Mouse (Mus musculus): ENCODE data around the gene Fam222a.

The Fam222a gene

DNA sequence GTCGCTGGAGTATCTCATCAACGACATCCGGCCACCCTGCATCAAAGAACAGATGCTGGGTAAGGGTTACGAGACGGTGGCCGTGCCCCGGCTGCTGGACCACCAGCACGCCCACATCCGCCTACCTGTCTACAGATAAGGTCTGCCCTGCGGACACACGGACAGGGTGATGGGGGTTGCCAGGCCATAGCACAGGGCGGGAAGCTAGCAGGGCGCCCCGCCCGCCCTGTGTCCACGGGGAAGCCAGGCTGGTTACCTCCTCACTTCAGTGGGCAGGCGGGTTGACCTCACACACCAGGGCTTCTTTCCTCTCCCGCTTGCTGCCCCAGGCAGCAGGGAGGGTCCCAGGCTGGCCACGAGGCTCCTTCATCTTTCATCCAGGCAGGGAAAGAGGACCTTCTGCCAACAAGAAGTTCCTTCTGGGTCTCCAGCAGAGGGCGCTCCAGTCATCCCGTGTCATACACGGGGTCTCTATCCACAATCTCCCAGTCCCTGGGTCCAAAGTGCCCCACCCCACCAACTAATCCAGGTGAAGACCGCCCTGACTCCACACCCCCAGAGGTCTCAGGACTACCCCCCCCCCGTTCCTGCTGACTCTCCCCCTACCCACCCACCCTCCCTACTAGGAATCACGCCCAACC lies 44.3 kb downstream of the Fam222a start:
- DNase-seq (ENCODE audit: low spot score): no peak

GRCm38 (mm10) chr5:114614863-114615262 lies 47.0 kb downstream of the Fam222a start:
- DNase-seq (ENCODE audit: low spot score): no peak

DNA sequence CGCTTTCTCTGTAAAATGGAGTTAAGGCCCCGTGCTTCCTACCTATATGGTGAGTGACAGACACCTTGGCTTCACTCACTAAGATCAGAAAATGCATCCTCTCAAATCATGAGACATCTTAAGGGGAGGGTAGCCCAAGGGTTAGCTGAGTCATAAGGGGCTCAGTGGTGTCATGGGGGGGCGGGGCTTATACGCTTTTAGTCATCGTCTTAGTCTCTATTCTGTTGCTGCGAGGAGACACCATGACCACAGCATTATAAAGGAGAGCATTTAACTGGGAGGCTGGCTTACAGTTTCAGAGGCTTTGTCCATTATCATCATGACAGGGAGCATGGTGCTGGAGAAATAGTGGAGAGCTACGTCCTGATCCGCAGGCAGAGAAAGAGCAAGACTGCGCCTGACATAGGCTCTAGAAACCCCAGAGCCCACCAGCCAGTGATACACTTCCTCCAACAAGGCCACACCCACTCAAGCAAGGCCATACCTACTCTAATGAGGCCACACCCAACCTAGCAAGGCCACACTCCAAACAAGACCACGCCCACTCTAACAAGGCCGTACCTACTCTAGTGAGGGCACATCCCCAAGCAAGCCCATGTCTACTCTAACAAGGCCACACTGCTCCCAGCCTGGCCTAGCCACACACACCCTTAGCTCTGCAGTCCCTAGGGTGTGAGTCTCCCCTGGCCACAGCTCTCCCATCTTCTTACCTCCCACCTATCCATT lies 48.7 kb downstream of the Fam222a start:
- no peak for DNase-seq (ENCODE audit: low spot score)

- no peak for DNase-seq (ENCODE audit: low spot score)
These were observed 50.0 kb downstream of the Fam222a start for GRCm38 (mm10) chr5:114617809-114618208.

- DNase-seq (ENCODE audit: low spot score): no peak
These were observed 51.0 kb downstream of the Fam222a start for GRCm38 (mm10) chr5:114618851-114619250.

DNA sequence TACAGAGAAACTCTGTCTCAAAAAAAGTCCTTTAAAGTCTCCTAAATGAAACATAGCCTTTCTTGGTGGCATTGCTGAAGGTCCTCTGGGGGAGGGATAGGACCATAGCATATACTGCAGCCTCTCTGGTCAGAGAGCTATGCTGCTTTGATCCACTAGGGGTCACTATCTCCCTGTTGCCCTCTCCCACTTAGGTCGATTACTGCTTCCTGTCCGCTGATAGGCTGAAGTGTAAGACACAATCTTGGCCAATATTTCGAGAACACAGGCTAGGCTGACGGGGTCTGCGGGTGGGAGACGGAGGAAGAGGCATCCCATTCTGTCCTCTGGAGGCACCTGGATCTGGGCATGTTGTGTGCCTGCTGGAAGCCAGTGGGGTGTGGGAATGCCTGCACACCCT lies 52.5 kb downstream of the Fam222a start:
- no peak for DNase-seq (ENCODE audit: low spot score)

GRCm38 (mm10) chr5:114625590-114625989 lies 57.8 kb downstream of the Fam222a start:
- DNase-seq (ENCODE audit: low spot score): no peak

DNA sequence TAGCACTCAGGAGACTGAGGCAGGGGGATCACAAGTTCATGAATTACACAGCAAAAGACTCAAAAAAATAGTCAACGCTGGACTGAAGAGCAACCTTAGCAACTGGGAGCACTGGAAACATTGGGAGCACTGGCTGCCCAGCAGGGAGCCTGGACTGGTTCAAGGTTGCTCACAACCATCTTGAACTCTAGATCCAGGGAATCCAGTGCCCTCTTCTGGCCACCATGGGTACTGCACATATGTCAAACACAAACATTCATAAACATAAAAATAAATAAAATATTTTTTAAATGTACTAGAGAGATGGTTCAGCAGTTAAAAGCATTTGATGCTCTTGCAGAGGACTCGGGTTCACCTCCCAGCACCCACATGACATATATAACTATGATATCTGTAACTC lies 63.5 kb downstream of the Fam222a start:
- no peak for DNase-seq (ENCODE audit: low spot score)

DNA sequence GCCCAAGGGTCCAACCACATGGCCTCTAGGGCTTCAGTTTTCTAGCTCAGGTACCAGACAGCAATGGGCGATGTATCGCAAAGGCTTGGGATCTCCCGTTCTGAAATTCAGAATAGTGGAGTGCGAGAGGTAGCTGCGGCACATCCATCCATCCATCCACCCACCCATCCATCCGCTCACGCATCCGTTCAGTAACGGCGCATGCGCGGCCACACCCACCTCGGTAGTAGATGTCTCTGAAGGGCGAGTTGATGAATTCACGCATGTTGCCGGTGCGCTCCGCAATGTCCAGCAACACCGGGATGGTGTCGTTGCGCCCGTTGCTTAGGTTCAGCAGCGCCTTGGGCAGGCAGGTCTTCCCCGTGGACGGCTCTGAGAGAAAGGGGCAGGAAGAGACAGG lies 68.3 kb downstream of the Fam222a start:
- DNase-seq (ENCODE audit: low spot score): no peak

DNA sequence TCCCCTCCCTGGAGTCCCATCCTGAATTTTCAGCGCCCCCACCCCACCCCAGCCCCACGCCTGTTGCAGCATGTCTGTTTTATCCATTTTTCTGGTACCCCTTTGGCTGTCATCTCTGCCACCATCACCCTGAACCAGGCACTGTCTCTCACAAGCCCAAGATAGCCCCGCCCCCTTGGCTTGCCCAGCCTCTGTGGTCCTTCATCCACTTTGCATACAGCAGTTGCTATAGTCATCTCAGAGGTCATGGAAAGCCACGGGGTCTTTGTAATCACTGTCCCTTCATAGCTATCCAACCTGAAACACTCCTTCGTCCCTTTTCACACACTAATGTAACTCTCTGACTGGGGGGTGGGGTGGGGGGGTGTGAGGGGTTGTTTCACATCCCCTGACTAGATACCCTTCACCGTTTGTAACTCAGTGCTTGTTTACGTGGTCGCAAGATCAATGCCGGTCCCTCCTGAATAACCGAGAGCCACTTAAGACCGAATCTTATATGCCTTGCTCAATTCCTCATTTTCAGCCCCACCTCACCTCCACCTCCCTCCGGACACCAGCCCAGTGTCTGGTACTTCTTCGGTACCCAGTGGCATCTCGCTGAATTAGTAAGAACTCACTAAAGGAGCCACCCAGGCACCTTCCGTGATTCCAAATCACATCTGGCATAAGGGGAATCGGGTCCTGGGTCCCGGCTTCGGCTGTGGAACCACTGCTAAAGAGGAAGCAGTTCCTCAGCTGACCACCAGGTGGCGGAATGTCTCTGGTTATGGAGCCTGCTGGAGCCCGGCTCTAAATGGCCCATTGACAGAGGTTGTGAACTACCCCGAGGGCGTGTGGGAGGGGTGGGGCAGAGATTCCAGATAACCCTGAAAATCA lies 71.2 kb downstream of the Fam222a start:
- peak; percentile 64 for DNase-seq (ENCODE audit: low spot score)

DNA sequence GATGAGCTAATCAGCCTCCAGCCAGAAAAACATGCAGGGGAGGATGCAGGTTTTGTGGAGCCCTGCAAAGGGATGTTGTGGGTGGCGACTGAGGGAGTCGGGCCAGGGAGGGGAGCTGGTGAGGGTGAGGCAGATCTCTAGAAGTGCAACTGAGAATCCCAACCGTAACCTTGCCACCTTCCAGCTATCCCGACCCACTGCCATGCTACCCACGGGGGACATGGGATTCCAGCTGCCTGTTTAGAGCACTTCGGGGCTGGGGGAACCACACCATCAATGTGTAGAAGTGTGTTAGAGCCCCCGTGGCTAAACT lies 71.8 kb downstream of the Fam222a start:
- no peak for DNase-seq (ENCODE audit: low spot score)

- no peak for DNase-seq (ENCODE audit: low spot score)
These were observed 73.0 kb downstream of the Fam222a start for GRCm38 (mm10) chr5:114640809-114641208.

DNA sequence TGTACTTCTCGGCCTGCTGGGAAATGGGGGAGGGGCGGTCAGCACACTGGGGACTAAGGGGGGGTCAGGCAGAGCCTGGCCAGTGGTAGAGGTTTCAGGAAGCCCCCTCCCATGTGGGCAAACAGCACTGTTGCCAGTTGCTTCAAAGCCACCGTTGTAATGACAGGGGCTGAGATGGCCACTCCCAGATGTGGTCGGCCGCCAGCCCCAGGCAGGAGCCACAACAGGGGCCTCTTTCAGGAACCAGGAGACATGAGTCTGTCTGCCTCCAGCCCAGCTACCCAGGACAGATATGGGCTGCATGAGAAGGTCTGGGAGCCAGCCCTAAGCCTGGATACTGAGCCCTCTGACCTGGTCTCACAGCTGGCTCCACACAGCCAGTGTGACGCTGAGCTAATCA lies 77.1 kb downstream of the Fam222a start:
- no peak for DNase-seq (ENCODE audit: low spot score)

GRCm38 (mm10) chr5:114645916-114646315 lies 78.1 kb downstream of the Fam222a start:
- no peak for DNase-seq (ENCODE audit: low spot score)

GRCm38 (mm10) chr5:114647211-114647974 lies 79.6 kb downstream of the Fam222a start:
- DNase-seq (ENCODE audit: low spot score): no peak

GRCm38 (mm10) chr5:114648728-114649311 lies 81.0 kb downstream of the Fam222a start:
- DNase-seq (ENCODE audit: low spot score): no peak

GRCm38 (mm10) chr5:114651002-114651401 lies 83.2 kb downstream of the Fam222a start:
- DNase-seq (ENCODE audit: low spot score): no peak

GRCm38 (mm10) chr5:114651449-114651848 lies 83.6 kb downstream of the Fam222a start:
- no peak for DNase-seq (ENCODE audit: low spot score)

DNA sequence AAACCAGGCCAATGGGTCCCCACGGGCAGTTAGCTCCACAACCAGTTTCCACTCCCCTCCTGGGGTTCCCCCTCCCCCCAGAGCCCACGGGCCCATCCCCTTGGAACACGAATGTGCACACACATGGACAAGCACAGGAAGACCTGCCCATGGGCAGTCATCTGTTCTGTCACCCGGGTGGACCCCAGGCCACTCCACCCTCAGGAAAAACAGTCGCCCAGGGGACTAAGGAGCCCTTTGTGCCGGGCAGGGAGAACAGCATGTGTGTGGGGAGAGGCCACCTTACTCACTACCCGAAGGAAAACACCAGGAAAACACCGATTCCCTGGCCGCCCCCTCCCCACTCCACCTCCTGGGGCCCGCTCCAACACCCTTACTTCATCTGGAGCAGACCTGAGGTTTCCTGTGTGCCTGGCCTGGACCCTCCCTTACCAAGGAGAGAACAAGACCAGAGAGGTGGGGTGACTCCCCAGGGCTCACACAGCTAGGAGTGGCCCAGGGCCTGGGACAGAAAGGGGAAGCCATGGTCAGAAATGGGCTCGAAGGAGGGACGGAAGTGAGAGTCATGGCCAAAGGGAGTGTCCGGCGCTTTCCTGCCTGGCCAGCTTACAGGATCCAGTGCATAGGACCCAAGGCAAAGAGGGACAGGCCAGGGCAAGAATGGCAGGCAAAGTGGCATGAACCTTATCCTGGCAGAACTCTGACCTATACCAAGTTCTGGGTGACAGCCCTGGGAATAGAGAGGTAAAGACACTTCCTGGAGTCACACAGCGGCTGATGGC lies 86.0 kb downstream of the Fam222a start:
- no peak for DNase-seq (ENCODE audit: low spot score)

GRCm38 (mm10) chr5:114655721-114656120 lies 87.9 kb downstream of the Fam222a start:
- DNase-seq (ENCODE audit: low spot score): no peak

- no peak for DNase-seq (ENCODE audit: low spot score)
These were observed 88.5 kb downstream of the Fam222a start for GRCm38 (mm10) chr5:114656305-114656704.
